Mouse (Mus musculus): ENCODE measurements around the gene Tent4a. TPM values are rescaled to one million over a fixed set of nuclear protein-coding genes. Genes with fewer than 3 reads are reported as not detected.

Tent4a gene
- total and polyA plus RNA-seq, 2 experiments from 2014 or later, result 5.2 to 26.1 TPM

DNA sequence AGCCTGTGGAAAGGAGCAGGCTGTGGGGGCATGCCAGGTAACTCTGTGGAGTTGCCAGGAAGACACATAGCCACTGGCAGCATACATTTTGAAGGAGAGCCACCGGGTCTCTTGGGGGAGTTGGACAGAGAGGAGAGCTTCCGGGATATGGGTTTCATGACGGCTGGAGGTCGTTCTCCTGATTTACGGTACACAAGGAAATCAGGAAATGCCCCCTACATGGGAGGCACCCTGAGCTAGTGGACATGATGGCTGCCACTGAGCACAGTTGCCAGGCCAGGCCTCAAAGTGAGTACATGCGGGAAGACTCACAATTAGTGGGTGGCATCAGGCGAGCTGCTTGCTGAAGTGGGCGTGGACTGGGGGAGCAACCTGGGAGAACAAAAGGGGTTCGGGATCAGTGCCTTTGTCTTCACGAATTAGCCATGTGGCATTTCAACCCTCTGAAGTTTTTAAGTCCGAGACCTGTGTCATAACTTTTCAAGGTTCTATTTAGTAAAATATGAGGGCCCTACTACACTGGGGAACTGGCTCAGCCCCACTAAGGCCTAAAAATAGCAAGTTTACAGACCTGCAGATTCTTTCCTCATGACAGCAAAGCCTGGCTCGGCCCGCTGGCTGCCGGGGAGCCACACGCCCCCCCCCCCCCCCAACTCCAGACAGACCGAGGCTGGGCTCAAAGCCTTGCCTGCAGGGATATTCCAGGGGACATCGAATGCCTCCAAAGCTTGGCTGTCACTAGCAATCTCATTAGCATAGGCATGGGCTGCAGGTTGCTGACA is 8.3 kb upstream of the Tent4a start:
- no peaks in the 10 kb centered on the region for H3K9me3 ChIP-seq (ENCODE audit: low read length)
- no peak for DNase-seq (ENCODE audit: low spot score)
- H3K4me2 ChIP-seq (ENCODE audit: low read depth, low read length, poor library complexity, severe bottlenecking), result no peak overlapping the region
- peaks cover 4% of the 10 kb centered on the region; the same call in 1 of the 2 replicates for H3K4me1 ChIP-seq (ENCODE audit: insufficient read depth, low read length)
- no peak overlapping the region for H3K4me3 ChIP-seq (ENCODE audit: low read depth, low read length)
- no peak for ATAC-seq (ENCODE audit: low FRiP score)
- H3K36me3 ChIP-seq (ENCODE audit: insufficient read depth, low read length), result no peaks in the 10 kb centered on the region
- H3K27me3 ChIP-seq (ENCODE audit: insufficient read depth, low read length), result no peaks in the 10 kb centered on the region
- no peak for TF ChIP-seq CTCF (IDR thresholded peaks at IDR 0.05)
- H3K9ac ChIP-seq (replicated peaks; ENCODE audit: low read length, poor library complexity, severe bottlenecking), result no peak overlapping the region
- no peak overlapping the region for H3K27ac ChIP-seq (ENCODE audit: low read depth, low read length)
- WGBS, result 48% methylated on average over 17 of the region's 17 CpGs

DNA sequence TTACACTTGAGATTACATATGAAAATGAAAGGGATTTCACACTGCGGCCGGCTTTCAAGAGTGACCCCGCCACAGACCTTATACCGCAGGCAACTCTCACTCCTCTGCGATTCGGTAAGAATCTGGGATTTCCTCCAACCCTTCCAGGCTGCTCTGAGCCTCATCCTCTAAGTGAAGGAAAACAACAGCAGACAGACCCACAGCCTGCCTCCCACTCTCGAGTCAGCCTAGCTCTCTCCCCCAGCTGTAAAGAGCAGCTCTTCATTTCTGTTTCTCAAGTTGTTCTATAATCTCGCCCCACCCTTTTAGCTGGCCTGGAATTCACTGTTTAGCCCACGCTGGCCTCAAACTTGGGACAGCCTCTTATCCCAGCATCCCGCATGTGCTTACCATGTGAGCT is 7.4 kb upstream of the Tent4a start:
- Histone ChIP-seq H3K4me2 (ENCODE audit: low read depth, low read length, poor library complexity, severe bottlenecking) (no peak overlapping the region), H3K27me3 (ENCODE audit: insufficient read depth, low read length) (no peaks in the 10 kb centered on the region), H3K9me3 (ENCODE audit: low read length) (no peaks in the 10 kb centered on the region), H3K4me1 (ENCODE audit: insufficient read depth, low read length) (peaks cover 4% of the 10 kb centered on the region; the same call in 1 of the 2 replicates), H3K9ac (replicated peaks; ENCODE audit: low read length, poor library complexity, severe bottlenecking) (no peak overlapping the region), H3K36me3 (ENCODE audit: insufficient read depth, low read length) (no peaks in the 10 kb centered on the region), H3K27ac (ENCODE audit: low read depth, low read length) (no peak overlapping the region), H3K4me3 (ENCODE audit: low read depth, low read length) (no peak overlapping the region)
- 60% methylated on average over 10 of the region's 10 CpGs for WGBS
- DNase-seq (ENCODE audit: low spot score) (no peak), ATAC-seq (ENCODE audit: low FRiP score) (no peak)
- TF ChIP-seq CTCF (IDR thresholded peaks at IDR 0.05), result no peak

DNA sequence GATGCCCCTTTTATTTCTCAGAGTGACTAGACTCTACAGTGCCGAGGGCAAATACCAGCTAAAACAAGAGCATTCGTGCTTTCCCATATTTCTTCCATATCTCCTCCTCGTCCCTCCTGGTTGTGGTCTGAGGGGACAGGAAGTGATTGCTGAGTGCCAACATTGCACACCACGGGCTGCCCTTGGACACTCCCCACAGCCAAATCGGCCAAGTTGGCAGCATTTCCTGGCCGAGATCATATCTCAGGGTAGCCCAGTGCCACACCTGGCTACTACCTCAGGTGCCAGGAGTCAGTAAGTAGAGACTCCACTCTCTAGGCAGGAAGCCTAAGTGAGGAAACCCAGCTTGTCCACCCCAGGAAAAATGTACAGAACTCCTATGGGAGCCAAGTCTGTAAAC is 6.8 kb upstream of the Tent4a start:
- H3K4me3 ChIP-seq (ENCODE audit: low read depth, low read length), result no peak overlapping the region
- WGBS, result 78% methylated on average over 6 of the region's 6 CpGs
- H3K27ac ChIP-seq (ENCODE audit: low read depth, low read length), result no peak overlapping the region
- H3K4me2 ChIP-seq (ENCODE audit: low read depth, low read length, poor library complexity, severe bottlenecking), result no peak overlapping the region
- H3K36me3 ChIP-seq (ENCODE audit: insufficient read depth, low read length), result no peaks in the 10 kb centered on the region
- H3K4me1 ChIP-seq (ENCODE audit: insufficient read depth, low read length), result peaks cover 6% of the 10 kb centered on the region; the same call in 1 of the 2 replicates
- H3K9me3 ChIP-seq (ENCODE audit: low read length), result no peaks in the 10 kb centered on the region
- DNase-seq (ENCODE audit: low spot score), result no peak
- TF ChIP-seq CTCF (IDR thresholded peaks at IDR 0.05), result no peak
- H3K27me3 ChIP-seq (ENCODE audit: insufficient read depth, low read length), result no peaks in the 10 kb centered on the region
- no peak overlapping the region for H3K9ac ChIP-seq (replicated peaks; ENCODE audit: low read length, poor library complexity, severe bottlenecking)
- ATAC-seq (ENCODE audit: low FRiP score), result no peak

DNA sequence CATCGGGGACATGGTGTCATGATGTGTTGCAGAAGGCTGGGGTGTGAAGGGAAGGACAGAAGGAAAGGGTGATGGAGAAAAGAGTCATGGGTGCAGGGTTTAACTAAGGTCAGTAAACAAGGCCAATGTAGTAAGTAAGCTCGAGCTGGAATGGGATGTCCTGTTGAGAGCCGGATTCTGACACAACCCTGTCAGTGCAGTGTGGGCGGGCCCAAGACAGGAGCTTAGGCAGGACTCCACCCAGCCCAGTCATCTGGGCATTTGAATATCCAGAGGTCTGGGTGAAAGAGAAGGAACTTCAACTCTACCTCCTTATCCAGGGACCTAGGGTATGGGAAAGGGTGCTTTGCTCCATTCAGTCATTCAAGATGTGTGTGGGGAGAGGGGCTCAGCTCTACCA is 3.9 kb upstream of the Tent4a start:
- no peak for TF ChIP-seq CTCF (IDR thresholded peaks at IDR 0.05)
- 11% methylated on average over 4 of the region's 4 CpGs for WGBS
- Histone ChIP-seq H3K9ac (replicated peaks; ENCODE audit: low read length, poor library complexity, severe bottlenecking) (no peak overlapping the region), H3K36me3 (ENCODE audit: insufficient read depth, low read length) (no peaks in the 10 kb centered on the region), H3K27ac (ENCODE audit: low read depth, low read length) (no peak overlapping the region), H3K4me2 (ENCODE audit: low read depth, low read length, poor library complexity, severe bottlenecking) (no peak overlapping the region), H3K4me3 (ENCODE audit: low read depth, low read length) (no peak overlapping the region), H3K9me3 (ENCODE audit: low read length) (no peaks in the 10 kb centered on the region), H3K27me3 (ENCODE audit: insufficient read depth, low read length) (no peaks in the 10 kb centered on the region), H3K4me1 (ENCODE audit: insufficient read depth, low read length) (peaks cover 7% of the 10 kb centered on the region; the same call in 1 of the 2 replicates)
- DNase-seq (ENCODE audit: low spot score) (no peak), ATAC-seq (ENCODE audit: low FRiP score) (no peak)

DNA sequence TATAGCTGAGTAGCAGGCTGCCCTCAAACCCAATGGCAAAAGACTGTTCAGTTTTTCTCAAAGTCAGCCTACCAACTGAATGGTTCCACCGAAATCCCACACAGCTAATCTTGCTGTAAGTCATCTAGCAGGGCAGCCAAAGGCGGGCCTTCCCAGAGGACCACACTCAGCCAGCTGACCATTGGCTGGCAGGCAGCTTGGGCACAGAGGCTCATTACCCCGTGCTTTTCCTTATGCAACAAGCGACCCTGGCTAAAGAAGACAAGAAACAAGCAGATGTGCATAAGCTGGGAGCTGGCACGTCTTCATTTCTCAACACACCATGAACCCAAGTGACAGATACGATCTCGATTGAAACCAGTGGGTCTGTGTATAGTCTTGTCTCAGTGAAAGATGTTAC is 2.9 kb upstream of the Tent4a start:
- no peaks in the 10 kb centered on the region for H3K9me3 ChIP-seq (ENCODE audit: low read length)
- H3K4me1 ChIP-seq (ENCODE audit: insufficient read depth, low read length), result peaks cover 9% of the 10 kb centered on the region
- TF ChIP-seq CTCF (IDR thresholded peaks at IDR 0.05), result no peak
- ATAC-seq (ENCODE audit: low FRiP score) (no peak), DNase-seq (ENCODE audit: low spot score) (peak; percentile 44)
- no peaks in the 10 kb centered on the region for H3K36me3 ChIP-seq (ENCODE audit: insufficient read depth, low read length)
- no peak overlapping the region for H3K27ac ChIP-seq (ENCODE audit: low read depth, low read length)
- H3K4me3 ChIP-seq (ENCODE audit: low read depth, low read length), result no peak overlapping the region
- H3K9ac ChIP-seq (replicated peaks; ENCODE audit: low read length, poor library complexity, severe bottlenecking), result no peak overlapping the region
- 68% methylated on average over 7 of the region's 7 CpGs for WGBS
- H3K27me3 ChIP-seq (ENCODE audit: insufficient read depth, low read length), result no peaks in the 10 kb centered on the region
- no peak overlapping the region for H3K4me2 ChIP-seq (ENCODE audit: low read depth, low read length, poor library complexity, severe bottlenecking)

DNA sequence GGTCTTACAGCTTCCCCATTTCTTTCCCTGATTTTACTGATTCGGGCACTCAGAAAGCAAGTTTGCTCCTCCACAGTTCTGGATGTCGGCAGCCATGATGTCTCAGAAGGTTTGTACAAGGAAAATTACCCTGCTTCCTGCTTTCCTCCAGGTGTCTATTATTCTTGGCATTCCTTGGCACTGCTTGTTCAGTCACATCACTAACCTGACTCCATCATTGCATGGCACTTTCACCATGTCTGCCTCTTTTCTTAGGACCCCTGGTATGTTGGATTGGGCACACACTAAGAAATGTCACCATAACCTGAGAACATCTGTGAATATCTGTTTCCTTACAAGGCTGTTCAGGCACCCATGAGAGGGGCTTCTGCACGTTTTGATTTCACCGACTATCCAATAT is 1.6 kb upstream of the Tent4a start:
- no peak for TF ChIP-seq CTCF (IDR thresholded peaks at IDR 0.05)
- ATAC-seq (ENCODE audit: low FRiP score) (no peak), DNase-seq (ENCODE audit: low spot score) (no peak)
- Histone ChIP-seq H3K4me2 (ENCODE audit: low read depth, low read length, poor library complexity, severe bottlenecking) (peak overlapping the region; percentile 83; the same call in 1 of the 2 replicates), H3K9ac (replicated peaks; ENCODE audit: low read length, poor library complexity, severe bottlenecking) (0 out of 2 replicates have a peak overlapping the region, but pooled peaks have one; percentile 89), H3K4me1 (ENCODE audit: insufficient read depth, low read length) (peaks cover 22% of the 10 kb centered on the region), H3K4me3 (ENCODE audit: low read depth, low read length) (no peak overlapping the region), H3K27me3 (ENCODE audit: insufficient read depth, low read length) (no peaks in the 10 kb centered on the region), H3K27ac (ENCODE audit: low read depth, low read length) (no peak overlapping the region), H3K36me3 (ENCODE audit: insufficient read depth, low read length) (no peaks in the 10 kb centered on the region), H3K9me3 (ENCODE audit: low read length) (no peaks in the 10 kb centered on the region)
- 80% methylated on average over 4 of the region's 4 CpGs for WGBS

Data from midbrain, postnatal 0 days (tissue).